Mouse (Mus musculus) limb, embryonic 11.5 days (tissue): Measurements from ENCODE around the gene Hoxc8. TPM values are rescaled to one million over a fixed set of nuclear protein-coding genes. Genes with fewer than 3 reads are reported as not detected.
A peak's percentile ranks its signal among the peaks of the same experiment; 100 is the strongest.

Experiments used
- ATAC-seq: fragments of 200-750 bp; cut with Nextera tagmentation; 2 replicates; pipeline ENCODE4 v1.8.0; 2017; ENCODE audit warnings: low read depth; ENCODE audit not compliant: insufficient number of reproducible peaks, low FRiP score, low TSS enrichment
- DNase-seq: peaks from one replicate; pipeline ENCODE4 v3.0.0-alpha.2; 2015; ENCODE audit warnings: low spot score
- H3K27ac ChIP-seq: fragments of 300-500 bp; sonication (generic); replicated peaks from 2 replicates; pipeline ENCODE4 v1.5.1; 2014; ENCODE audit warnings: low read depth, mild to moderate bottlenecking, low read length
- H3K27me3 ChIP-seq: fragments of 300-500 bp; sonication (generic); 2 replicates; pipeline ENCODE4 v1.6.1; 2014; ENCODE audit warnings: mild to moderate bottlenecking, low read length, mixed read lengths; ENCODE audit not compliant: control insufficient read depth, insufficient read depth
- H3K36me3 ChIP-seq: fragments of 300-500 bp; sonication (generic); 2 replicates; pipeline ENCODE4 v1.6.1; 2014; ENCODE audit warnings: mild to moderate bottlenecking, low read length, moderate library complexity, mixed read lengths; ENCODE audit not compliant: control insufficient read depth, insufficient read depth
- H3K4me1 ChIP-seq: fragments of 300-500 bp; sonication (generic); 2 replicates; pipeline ENCODE4 v1.6.1; 2014; ENCODE audit warnings: low read length, mixed read lengths; ENCODE audit not compliant: control insufficient read depth, insufficient read depth
- H3K4me2 ChIP-seq: fragments of 300-500 bp; sonication (generic); 2 replicates; pipeline ENCODE4 v1.6.1; 2014; ENCODE audit warnings: low read depth, mild to moderate bottlenecking, moderate library complexity; ENCODE audit not compliant: severe bottlenecking
- H3K4me3 ChIP-seq: fragments of 300-500 bp; sonication (generic); 2 replicates; pipeline ENCODE4 v1.5.1; 2014; ENCODE audit warnings: low read depth, low read length
- H3K9ac ChIP-seq: fragments of 300-500 bp; sonication (generic); 2 replicates; pipeline ENCODE4 v1.6.1; 2014; ENCODE audit warnings: mild to moderate bottlenecking, low read length
- H3K9me3 ChIP-seq: fragments of 300-500 bp; sonication (generic); 2 replicates; pipeline ENCODE4 v1.6.1; 2016; ENCODE audit warnings: low read length; ENCODE audit not compliant: control insufficient read depth
- WGBS: fragments of 180-500 bp; shearing (Covaris S2); extraction: QIAGEN DNeasy Blood & Tissue Kit; methylation state at CpG from one replicate; pipeline ENCODE4 v1.1.7; 2014; 5-methylcytosine and 5-hydroxymethylcytosine counted together
- polyA plus RNA-seq: library from polyadenylated mRNA; unstranded; fragments of >200 nt; fragmentation: Nextera tagmentation; extraction: Ambion mirVana; gene quantifications from 2 replicates; pipeline ENCODE4 v1.2.1, GENCODE M21; 2014

The Hoxc8 gene
- polyA plus RNA-seq, 1 experiment from 2014 or later = 4.8 TPM

DNA sequence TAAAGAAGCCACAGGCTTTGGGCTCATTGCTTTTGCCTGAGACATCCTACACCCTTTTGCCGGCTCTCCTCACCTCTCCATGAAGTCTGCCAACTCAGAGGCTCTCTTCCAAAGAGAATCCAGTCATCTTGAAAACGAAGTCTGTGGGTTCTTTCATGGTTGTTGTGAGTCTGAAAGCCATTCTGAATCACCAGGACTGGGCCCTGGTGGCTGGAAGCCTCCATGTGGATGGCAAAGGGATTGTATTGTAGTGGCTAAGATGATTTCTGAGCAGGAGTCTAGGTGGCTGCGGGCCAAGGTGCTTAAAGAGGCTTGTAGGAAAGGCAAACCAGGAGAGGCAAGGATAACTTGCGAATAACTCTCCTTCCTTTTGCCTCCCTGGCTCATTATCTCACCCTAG, 11.7 kb downstream of the Hoxc8 start:
- H3K27me3 ChIP-seq = peaks cover 46% of the 10 kb centered on the region
- 12% methylated on average over 4 of the region's 4 CpGs for WGBS
- H3K27ac ChIP-seq = no peak overlapping the region
- ATAC-seq (no peak), DNase-seq (no peak)
- H3K4me2 ChIP-seq = peak overlapping the region; percentile 78
- H3K4me3 ChIP-seq = no peak overlapping the region
- peaks cover 80% of the 10 kb centered on the region for H3K4me1 ChIP-seq
- H3K9me3 ChIP-seq = no peaks in the 10 kb centered on the region
- H3K9ac ChIP-seq = peak overlapping the region; percentile 34; the same call in 1 of the 2 replicates
- no peaks in the 10 kb centered on the region for H3K36me3 ChIP-seq

DNA sequence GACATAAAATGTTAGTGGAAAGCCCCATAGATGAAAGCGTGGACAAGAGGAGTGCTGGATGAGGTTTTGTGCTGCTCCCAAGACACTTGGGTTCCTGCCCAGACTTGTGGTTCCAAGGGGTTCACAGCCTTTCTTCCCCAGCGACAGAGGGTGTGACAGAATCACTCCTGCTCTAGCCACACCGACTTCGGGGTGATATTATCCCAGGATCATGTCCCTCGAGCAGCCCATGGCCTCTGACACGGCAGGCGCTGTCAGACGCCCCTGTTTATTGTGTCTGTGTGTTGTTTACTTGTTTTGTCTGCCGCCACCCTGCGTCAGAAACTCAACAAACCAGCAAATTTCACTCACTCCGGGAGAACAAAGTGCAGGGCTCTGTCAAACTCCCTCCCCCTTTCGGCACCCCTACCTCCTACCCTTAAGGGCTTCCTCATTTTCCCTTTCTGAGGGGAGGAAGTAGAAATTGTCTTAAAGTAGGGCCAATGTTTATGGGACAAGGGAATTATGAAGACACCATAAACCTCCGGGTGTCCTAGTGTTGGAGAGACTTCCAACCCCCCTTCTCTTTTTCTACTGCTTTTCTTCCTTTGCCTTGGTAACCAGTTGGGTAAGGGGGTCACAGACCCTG, 12.5 kb downstream of the Hoxc8 start:
- H3K4me1 ChIP-seq = peaks cover 77% of the 10 kb centered on the region
- H3K4me2 ChIP-seq = peak overlapping the region; percentile 78
- no peak overlapping the region for H3K27ac ChIP-seq
- no peak overlapping the region; the same call in 1 of the 2 replicates for H3K9ac ChIP-seq
- no peaks in the 10 kb centered on the region for H3K9me3 ChIP-seq
- H3K4me3 ChIP-seq = no peak overlapping the region
- 5% methylated on average over 13 of the region's 13 CpGs for WGBS
- no peaks in the 10 kb centered on the region for H3K36me3 ChIP-seq
- peaks cover 44% of the 10 kb centered on the region for H3K27me3 ChIP-seq
- DNase-seq = no peak
- ATAC-seq = no peak

DNA sequence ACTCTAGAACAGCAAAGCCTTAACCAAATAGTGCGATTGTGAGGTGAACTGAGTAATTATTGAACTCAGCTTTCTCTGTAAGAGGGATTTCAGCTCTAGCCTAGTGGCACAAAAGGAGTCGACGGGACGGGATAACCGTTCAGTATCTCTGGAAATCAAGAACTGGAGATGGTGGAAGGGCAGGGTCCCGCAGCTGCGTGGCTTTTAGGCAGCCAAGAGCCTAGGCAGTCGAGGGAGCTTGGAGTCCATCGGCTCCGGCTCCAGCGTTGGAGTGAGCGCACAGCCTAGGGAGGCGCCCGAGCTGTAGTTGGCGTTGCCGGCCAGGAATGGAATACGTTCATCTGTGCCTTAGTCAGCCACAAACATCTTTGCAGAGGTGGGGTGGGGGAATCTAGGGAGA, 14.9 kb downstream of the Hoxc8 start:
- under 1% methylated on average over 17 of the region's 17 CpGs for WGBS
- H3K27me3 ChIP-seq = peaks cover 52% of the 10 kb centered on the region
- peak overlapping the region; percentile 70 for H3K27ac ChIP-seq
- 0 out of 2 replicates have a peak overlapping the region, but pooled peaks have one; percentile 8 for H3K4me3 ChIP-seq
- no peaks in the 10 kb centered on the region for H3K36me3 ChIP-seq
- peak overlapping the region; percentile 57 for H3K9ac ChIP-seq
- H3K4me1 ChIP-seq = peaks cover 72% of the 10 kb centered on the region
- H3K9me3 ChIP-seq = no peaks in the 10 kb centered on the region
- H3K4me2 ChIP-seq = peak overlapping the region; percentile 44
- ATAC-seq (no peak), DNase-seq (peak; percentile 72)

DNA sequence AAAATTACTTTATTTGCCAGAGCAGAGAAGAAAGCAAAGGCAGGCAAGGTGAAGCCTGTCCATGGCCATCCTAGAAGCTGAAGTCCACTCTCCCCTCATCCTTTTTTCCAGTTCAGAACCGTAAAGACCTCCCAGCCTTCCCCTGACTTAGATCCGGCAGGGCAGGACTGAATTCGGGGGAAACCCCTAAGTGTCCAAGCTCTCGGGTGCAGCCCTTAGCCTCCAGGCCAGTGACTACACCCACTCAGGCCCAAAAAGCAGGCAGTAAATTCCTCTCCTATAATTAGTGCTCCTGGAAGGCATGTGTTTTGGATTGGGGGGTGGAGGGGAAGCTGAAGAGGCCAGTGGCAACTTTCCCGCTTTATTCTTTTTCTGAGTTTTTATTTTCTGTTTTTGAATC, 15.4 kb downstream of the Hoxc8 start:
- DNase-seq = no peak
- Histone ChIP-seq H3K4me2 (peak overlapping the region; percentile 44), H3K9ac (peak overlapping the region; percentile 57), H3K4me3 (no peak overlapping the region), H3K27ac (peak overlapping the region; percentile 70), H3K4me1 (peaks cover 73% of the 10 kb centered on the region), H3K27me3 (peaks cover 53% of the 10 kb centered on the region), H3K36me3 (no peaks in the 10 kb centered on the region), H3K9me3 (no peaks in the 10 kb centered on the region)
- WGBS = 2% methylated on average over 5 of the region's 5 CpGs
- ATAC-seq = no peak

DNA sequence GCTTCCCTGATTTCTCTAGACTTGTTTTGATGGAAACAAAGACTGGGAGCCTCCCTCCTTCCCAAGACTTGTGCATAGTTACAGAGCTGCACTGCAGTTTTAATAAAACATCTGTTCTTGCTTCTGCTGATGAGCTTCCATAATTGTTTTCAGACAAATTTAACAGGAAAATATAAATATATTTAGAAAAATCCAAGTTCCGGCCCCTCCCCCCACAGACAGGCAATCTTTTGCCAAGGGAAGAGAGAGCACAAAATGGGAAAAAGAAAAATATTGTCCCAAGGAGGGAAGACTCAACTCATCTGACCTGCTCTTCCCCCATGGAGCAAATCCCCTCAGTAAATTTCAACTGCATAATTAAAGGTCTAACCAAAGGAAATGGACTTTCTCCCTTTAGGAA, 15.9 kb downstream of the Hoxc8 start:
- H3K4me1 ChIP-seq = peaks cover 73% of the 10 kb centered on the region
- no peak overlapping the region for H3K9ac ChIP-seq
- H3K36me3 ChIP-seq = no peaks in the 10 kb centered on the region
- DNase-seq (no peak), ATAC-seq (no peak)
- H3K4me3 ChIP-seq = no peak overlapping the region
- H3K9me3 ChIP-seq = no peaks in the 10 kb centered on the region
- peak overlapping the region; percentile 70 for H3K27ac ChIP-seq
- H3K4me2 ChIP-seq = no peak overlapping the region; the same call in 1 of the 2 replicates
- 3% methylated on average over 1 of the region's 1 CpGs for WGBS
- peaks cover 57% of the 10 kb centered on the region for H3K27me3 ChIP-seq

DNA sequence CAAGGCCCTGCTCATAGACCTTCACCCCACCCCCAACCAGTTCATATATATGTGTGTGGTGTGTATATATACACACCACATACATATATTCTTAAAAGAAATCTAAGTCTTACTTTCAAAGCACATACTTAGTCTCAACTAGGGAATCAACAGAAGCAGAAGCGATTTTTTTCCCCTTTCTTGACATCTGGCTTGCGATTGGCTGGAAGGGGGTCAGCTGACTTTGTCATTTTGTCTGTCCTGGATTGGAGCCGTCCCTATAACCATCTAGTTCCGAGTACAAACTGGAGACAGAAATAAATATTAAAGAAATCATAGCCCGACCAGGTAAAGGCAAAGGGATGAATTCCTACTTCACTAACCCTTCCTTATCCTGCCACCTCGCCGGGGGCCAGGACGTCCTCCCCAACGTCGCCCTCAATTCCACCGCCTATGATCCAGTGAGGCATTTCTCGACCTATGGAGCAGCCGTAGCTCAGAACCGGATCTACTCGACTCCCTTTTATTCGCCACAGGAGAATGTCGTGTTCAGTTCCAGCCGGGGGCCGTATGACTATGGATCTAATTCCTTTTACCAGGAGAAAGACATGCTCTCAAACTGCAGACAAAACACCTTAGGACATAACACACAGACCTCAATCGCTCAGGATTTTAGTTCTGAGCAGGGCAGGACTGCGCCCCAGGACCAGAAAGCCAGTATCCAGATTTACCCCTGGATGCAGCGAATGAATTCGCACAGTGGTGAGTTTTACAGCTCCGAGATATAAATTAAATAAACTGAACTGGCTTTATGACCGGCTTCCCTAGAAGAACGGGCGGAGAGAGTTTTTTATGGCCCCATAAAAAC, 19.1 kb downstream of the Hoxc8 start:
- H3K36me3 ChIP-seq = no peaks in the 10 kb centered on the region
- H3K9ac ChIP-seq = peak overlapping the region; percentile 49; the same call in 1 of the 2 replicates
- DNase-seq (no peak), ATAC-seq (no peak)
- H3K27me3 ChIP-seq = peaks cover 55% of the 10 kb centered on the region
- H3K4me2 ChIP-seq = peak overlapping the region; percentile 47
- 0 out of 2 replicates have a peak overlapping the region, but pooled peaks have one; percentile 30 for H3K27ac ChIP-seq
- peaks cover 69% of the 10 kb centered on the region for H3K4me1 ChIP-seq
- H3K4me3 ChIP-seq = peak overlapping the region; percentile 18
- no peaks in the 10 kb centered on the region for H3K9me3 ChIP-seq
- WGBS = under 1% methylated on average over 27 of the region's 27 CpGs

DNA sequence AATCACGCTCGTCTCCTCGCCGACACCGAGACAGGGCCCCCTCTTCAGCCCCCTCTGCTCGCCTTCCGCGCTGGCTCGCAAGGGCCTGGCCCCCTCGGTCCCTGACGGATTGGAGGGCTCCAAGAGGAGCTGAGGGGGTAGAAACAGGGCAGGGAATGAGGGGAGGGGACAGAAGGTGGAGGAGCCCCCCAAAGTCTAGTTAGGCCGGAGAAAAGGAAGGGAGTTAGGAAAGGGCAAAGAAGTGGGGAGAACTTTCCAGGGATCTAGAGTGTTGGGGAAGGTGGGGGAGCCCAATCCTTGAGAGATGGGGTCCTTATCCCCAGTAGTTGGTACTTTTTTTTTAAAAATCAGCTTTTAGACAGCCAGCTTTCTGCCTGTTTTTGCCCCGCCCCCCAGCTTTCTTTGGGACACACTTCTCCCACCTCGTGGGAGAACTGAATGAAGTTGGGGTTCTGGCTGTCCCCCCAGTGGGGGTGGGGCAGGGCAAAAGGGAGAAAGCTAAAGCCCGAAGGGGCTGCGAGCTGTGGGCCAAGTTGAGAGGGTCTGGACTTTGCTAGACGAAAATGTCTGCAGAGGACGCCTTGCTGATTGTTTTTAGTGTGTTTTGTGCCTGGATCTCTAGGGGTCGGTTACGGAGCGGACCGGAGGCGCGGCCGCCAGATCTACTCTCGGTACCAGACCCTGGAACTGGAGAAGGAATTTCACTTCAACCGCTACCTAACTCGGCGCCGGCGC, 19.9 kb downstream of the Hoxc8 start:
- Histone ChIP-seq H3K4me1 (peaks cover 72% of the 10 kb centered on the region), H3K27ac (peak overlapping the region; percentile 65; the same call in 1 of the 2 replicates), H3K4me3 (peak overlapping the region; percentile 18), H3K9ac (peak overlapping the region; percentile 55; the same call in 1 of the 2 replicates), H3K27me3 (peaks cover 60% of the 10 kb centered on the region), H3K9me3 (no peaks in the 10 kb centered on the region), H3K4me2 (peak overlapping the region; percentile 47), H3K36me3 (no peaks in the 10 kb centered on the region)
- WGBS = 1% methylated on average over 31 of the region's 31 CpGs
- ATAC-seq (no peak), DNase-seq (no peak)
